Mouse (Mus musculus) hindbrain, embryonic 13.5 days (tissue): ENCODE data around the gene C1s1. TPM values are rescaled to one million over a fixed set of nuclear protein-coding genes. Genes with fewer than 3 reads are reported as not detected.

ENCODE experiments used
- ATAC-seq: fragments of 200-750 bp; cut with Nextera tagmentation; 2 replicates; pipeline ENCODE4 v1.8.0; 2017; ENCODE audit warnings: moderate TSS enrichment; ENCODE audit not compliant: low FRiP score
- H3K27ac ChIP-seq: fragments of 300-500 bp; sonication (generic); 2 replicates; pipeline ENCODE4 v1.5.1; 2015; ENCODE audit warnings: inconsistent platforms, mild to moderate bottlenecking, moderate library complexity
- H3K27me3 ChIP-seq: fragments of 300-500 bp; sonication (generic); 2 replicates; pipeline ENCODE4 v1.6.1; 2015; ENCODE audit warnings: mild to moderate bottlenecking, inconsistent platforms
- H3K36me3 ChIP-seq: fragments of 300-500 bp; sonication (generic); 2 replicates; pipeline ENCODE4 v1.6.1; 2015; ENCODE audit warnings: mild to moderate bottlenecking, inconsistent platforms
- H3K4me1 ChIP-seq: fragments of 300-500 bp; sonication (generic); replicated peaks from 2 replicates; pipeline ENCODE4 v1.6.1; 2015; ENCODE audit warnings: inconsistent platforms
- H3K4me2 ChIP-seq: fragments of 300-500 bp; sonication (generic); 2 replicates; pipeline ENCODE4 v1.6.1; 2015; ENCODE audit warnings: inconsistent platforms, mild to moderate bottlenecking, moderate library complexity
- H3K4me3 ChIP-seq: fragments of 300-500 bp; sonication (generic); 2 replicates; pipeline ENCODE4 v1.5.1; 2015; ENCODE audit warnings: mild to moderate bottlenecking, inconsistent platforms
- H3K9ac ChIP-seq: fragments of 300-500 bp; sonication (generic); 2 replicates; pipeline ENCODE4 v1.6.1; 2015; ENCODE audit warnings: mild to moderate bottlenecking, inconsistent platforms
- H3K9me3 ChIP-seq: fragments of 300-500 bp; sonication (generic); 2 replicates; pipeline ENCODE4 v1.6.1; 2016; ENCODE audit warnings: inconsistent platforms
- WGBS: fragments of 180-500 bp; shearing (Covaris S2); methylation state at CpG from one replicate; pipeline ENCODE4 v1.1.7; 2015; 5-methylcytosine and 5-hydroxymethylcytosine counted together
- polyA plus RNA-seq: library from polyadenylated mRNA; unstranded; fragments of >200 nt; fragmentation: Nextera tagmentation; extraction: Ambion mirVana; gene quantifications from 2 replicates; pipeline ENCODE4 v1.2.1, GENCODE M21; 2015

C1s1 gene
- polyA plus RNA-seq, 1 experiment from 2014 or later = 0.52 TPM

GRCm38 (mm10) chr6:124508292-124508691 is 33.9 kb downstream of the C1s1 start:
- H3K36me3 ChIP-seq = no peaks in the 10 kb centered on the region
- no peaks in the 10 kb centered on the region for H3K27me3 ChIP-seq
- no peak overlapping the region for H3K4me3 ChIP-seq
- no peaks in the 10 kb centered on the region for H3K4me1 ChIP-seq
- H3K9me3 ChIP-seq = no peaks in the 10 kb centered on the region
- WGBS = 77% methylated on average over 10 of the region's 10 CpGs
- H3K4me2 ChIP-seq = no peak overlapping the region
- no peak for ATAC-seq
- no peak overlapping the region for H3K9ac ChIP-seq
- H3K27ac ChIP-seq = no peak overlapping the region

DNA sequence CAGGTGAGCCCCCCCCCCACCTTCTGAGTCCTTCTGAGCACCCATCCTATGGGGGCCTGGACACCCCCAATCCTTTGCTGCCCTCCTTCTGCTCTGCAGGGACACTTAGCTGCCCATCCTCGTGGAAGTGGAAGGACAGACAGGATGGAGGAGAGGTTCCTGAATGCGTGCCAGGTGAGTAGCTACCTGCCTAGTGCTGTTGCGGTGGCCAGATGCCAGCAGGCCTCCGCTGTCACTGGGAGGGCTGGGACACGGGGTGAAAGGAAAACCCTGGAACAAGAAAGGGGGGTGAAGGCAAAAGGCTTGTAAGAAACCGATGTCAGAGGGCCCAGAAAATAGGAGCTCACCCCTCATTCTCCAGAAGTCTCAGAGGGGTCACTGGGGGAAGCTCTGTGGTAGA is 35.2 kb downstream of the C1s1 start:
- H3K4me2 ChIP-seq = no peak overlapping the region
- H3K9me3 ChIP-seq = no peaks in the 10 kb centered on the region
- no peak overlapping the region for H3K9ac ChIP-seq
- no peaks in the 10 kb centered on the region for H3K4me1 ChIP-seq
- H3K27ac ChIP-seq = no peak overlapping the region
- no peak overlapping the region for H3K4me3 ChIP-seq
- no peaks in the 10 kb centered on the region for H3K36me3 ChIP-seq
- no peak for ATAC-seq
- 80% methylated on average over 6 of the region's 6 CpGs for WGBS
- no peaks in the 10 kb centered on the region for H3K27me3 ChIP-seq

- ATAC-seq = no peak
- no peak overlapping the region for H3K9ac ChIP-seq
- 88% methylated on average over 4 of the region's 4 CpGs for WGBS
- no peaks in the 10 kb centered on the region for H3K9me3 ChIP-seq
- H3K4me1 ChIP-seq = no peaks in the 10 kb centered on the region
- H3K4me2 ChIP-seq = no peak overlapping the region
- H3K27me3 ChIP-seq = no peaks in the 10 kb centered on the region
- no peak overlapping the region for H3K4me3 ChIP-seq
- no peak overlapping the region for H3K27ac ChIP-seq
- H3K36me3 ChIP-seq = no peaks in the 10 kb centered on the region
Observed at GRCm38 (mm10) chr6:124505028-124505427, 37.1 kb downstream of the C1s1 start.

DNA sequence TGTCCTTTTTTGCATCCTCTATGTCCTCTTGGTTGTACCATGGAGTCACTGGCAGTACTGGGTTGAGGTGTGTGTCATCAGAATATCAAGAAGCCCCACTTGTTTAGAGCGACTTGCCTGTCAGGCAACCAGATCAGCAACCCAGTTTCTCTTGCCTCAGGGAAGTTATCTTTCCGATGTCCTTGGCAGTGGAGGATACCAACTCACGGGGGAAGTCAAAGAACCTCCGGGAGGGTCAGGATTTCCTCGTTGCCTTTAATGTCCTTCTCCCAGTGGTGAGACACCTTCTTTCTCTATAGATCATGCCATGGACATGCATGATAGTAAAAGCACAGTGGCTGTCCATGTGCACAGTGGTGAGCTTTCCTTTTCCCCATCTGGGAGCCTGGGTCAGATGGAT is 40.1 kb downstream of the C1s1 start:
- WGBS = 93% methylated on average over 5 of the region's 5 CpGs
- Histone ChIP-seq H3K9me3 (no peaks in the 10 kb centered on the region), H3K4me2 (no peak overlapping the region), H3K27me3 (no peaks in the 10 kb centered on the region), H3K4me1 (no peaks in the 10 kb centered on the region), H3K9ac (no peak overlapping the region), H3K27ac (no peak overlapping the region), H3K36me3 (no peaks in the 10 kb centered on the region), H3K4me3 (no peak overlapping the region)
- ATAC-seq = no peak

DNA sequence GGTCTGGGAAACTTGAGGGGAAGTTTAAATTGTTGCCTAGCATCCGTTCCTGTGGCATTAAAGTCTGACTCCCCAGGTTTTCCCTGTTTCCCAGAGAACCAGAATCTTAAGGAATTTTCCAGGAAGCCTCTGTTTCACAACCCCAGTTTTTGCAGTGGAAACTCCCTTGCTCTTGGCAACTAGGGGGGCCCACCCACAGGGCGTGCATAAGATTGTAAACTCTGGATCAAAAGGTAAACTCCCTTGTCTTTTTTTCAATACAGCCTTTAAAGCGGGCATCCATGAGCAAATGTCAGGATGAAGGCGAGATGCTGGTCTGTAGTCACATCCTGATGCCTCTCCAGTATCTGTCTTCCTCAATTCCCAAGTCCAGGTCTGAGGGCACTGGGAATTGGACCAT is 40.7 kb downstream of the C1s1 start:
- H3K4me2 ChIP-seq = no peak overlapping the region

GRCm38 (mm10) chr6:124499914-124500566 is 42.1 kb downstream of the C1s1 start:
- Histone ChIP-seq H3K9ac (no peak overlapping the region), H3K27ac (no peak overlapping the region), H3K4me3 (no peak overlapping the region), H3K4me2 (no peak overlapping the region), H3K4me1 (no peaks in the 10 kb centered on the region), H3K36me3 (no peaks in the 10 kb centered on the region), H3K9me3 (no peaks in the 10 kb centered on the region), H3K27me3 (no peaks in the 10 kb centered on the region)
- WGBS = 45% methylated on average over 10 of the region's 10 CpGs
- ATAC-seq = no peak

More for the DNA sequence above, 40.7 kb downstream of the C1s1 start:
- WGBS = 84% methylated on average over 4 of the region's 4 CpGs
- Histone ChIP-seq H3K9ac (no peak overlapping the region), H3K27ac (no peak overlapping the region), H3K27me3 (no peaks in the 10 kb centered on the region), H3K4me1 (no peaks in the 10 kb centered on the region), H3K36me3 (no peaks in the 10 kb centered on the region), H3K9me3 (no peaks in the 10 kb centered on the region), H3K4me3 (no peak overlapping the region)
- ATAC-seq = no peak

- H3K9me3 ChIP-seq = no peaks in the 10 kb centered on the region
- no peak overlapping the region for H3K4me3 ChIP-seq
- H3K9ac ChIP-seq = no peak overlapping the region
- H3K27ac ChIP-seq = no peak overlapping the region
- ATAC-seq = no peak
- H3K4me2 ChIP-seq = no peak overlapping the region
- no peaks in the 10 kb centered on the region for H3K27me3 ChIP-seq
- WGBS = 95% methylated on average over 5 of the region's 5 CpGs
- no peaks in the 10 kb centered on the region for H3K4me1 ChIP-seq
- no peaks in the 10 kb centered on the region for H3K36me3 ChIP-seq
Observed at GRCm38 (mm10) chr6:124496054-124496453, 46.1 kb downstream of the C1s1 start.

DNA sequence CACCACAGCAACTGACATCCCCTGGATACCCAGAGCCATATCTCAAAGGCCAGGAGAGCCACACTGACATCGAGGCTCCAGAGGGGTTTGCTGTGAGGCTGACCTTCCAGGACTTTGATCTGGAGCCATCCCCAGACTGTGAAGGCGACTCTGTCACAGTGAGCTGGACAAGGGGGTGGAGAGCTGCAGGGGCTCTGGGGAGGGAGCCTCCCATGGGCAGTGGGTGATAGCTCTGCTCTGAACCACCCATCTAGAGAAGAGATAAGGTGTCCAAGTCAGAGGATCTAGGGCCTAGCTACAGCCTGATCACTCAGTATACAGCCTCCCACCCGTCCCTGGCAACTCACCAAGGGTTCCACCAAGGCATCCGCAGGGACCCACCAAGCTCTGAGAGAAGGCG is 48.3 kb downstream of the C1s1 start:
- ATAC-seq = no peak
- Histone ChIP-seq H3K4me2 (no peak overlapping the region), H3K4me3 (no peak overlapping the region), H3K9ac (no peak overlapping the region), H3K9me3 (no peaks in the 10 kb centered on the region), H3K36me3 (no peaks in the 10 kb centered on the region), H3K27me3 (no peaks in the 10 kb centered on the region), H3K4me1 (no peaks in the 10 kb centered on the region), H3K27ac (no peak overlapping the region)
- 82% methylated on average over 5 of the region's 5 CpGs for WGBS

GRCm38 (mm10) chr6:124492842-124493561 is 49.2 kb downstream of the C1s1 start, which contains the start of gene C1rl:
Gene C1rl (plus strand): TSS chr6:124493113.
- no peak within 1 kb of the TSS for H3K4me3 ChIP-seq
- 49% methylated on average over 3 of the region's 4 CpGs for WGBS
- H3K36me3 ChIP-seq = no peaks in the 10 kb centered on the region
- no peak within 1 kb of the TSS for H3K4me2 ChIP-seq
- ATAC-seq = peak; percentile 77
- no peaks in the 10 kb centered on the region for H3K9me3 ChIP-seq
- no peak within 1 kb of the TSS for H3K9ac ChIP-seq
- H3K27ac ChIP-seq = no peak within 1 kb of the TSS
- no peaks in the 10 kb centered on the region for H3K4me1 ChIP-seq
- no peaks in the 10 kb centered on the region for H3K27me3 ChIP-seq

DNA sequence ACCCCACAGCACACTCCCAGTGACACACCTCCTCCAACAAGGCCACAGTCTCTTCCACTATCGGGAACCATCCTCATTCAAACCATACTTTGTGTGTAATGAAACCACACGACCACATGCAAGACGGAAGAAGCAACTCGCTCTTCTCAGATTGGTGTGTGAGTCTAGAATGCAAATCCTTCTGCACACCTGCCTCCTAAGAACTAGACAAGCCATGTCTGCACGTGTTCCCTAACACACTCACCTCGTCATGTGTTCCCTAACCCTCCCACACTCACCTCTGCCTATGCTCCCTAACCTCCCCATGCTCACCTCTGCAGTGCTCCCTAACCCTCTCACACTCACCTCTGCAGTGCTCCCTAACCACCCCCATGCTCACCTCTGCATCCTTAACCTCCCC is 50.7 kb downstream of the C1s1 start:
- no peak overlapping the region for H3K27ac ChIP-seq
- H3K36me3 ChIP-seq = no peaks in the 10 kb centered on the region
- H3K9me3 ChIP-seq = no peaks in the 10 kb centered on the region
- H3K27me3 ChIP-seq = no peaks in the 10 kb centered on the region
- no peak overlapping the region for H3K9ac ChIP-seq
- H3K4me1 ChIP-seq = no peaks in the 10 kb centered on the region
- no peak for ATAC-seq
- no peak overlapping the region for H3K4me3 ChIP-seq
- WGBS = 80% methylated on average over 6 of the region's 6 CpGs
- no peak overlapping the region for H3K4me2 ChIP-seq

GRCm38 (mm10) chr6:124488952-124489351 is 53.2 kb downstream of the C1s1 start:
- Histone ChIP-seq H3K4me3 (no peak overlapping the region), H3K9ac (no peak overlapping the region), H3K27ac (no peak overlapping the region), H3K9me3 (no peaks in the 10 kb centered on the region), H3K36me3 (no peaks in the 10 kb centered on the region), H3K27me3 (no peaks in the 10 kb centered on the region), H3K4me1 (no peaks in the 10 kb centered on the region), H3K4me2 (no peak overlapping the region)
- 80% methylated on average over 4 of the region's 4 CpGs for WGBS
- ATAC-seq = no peak

DNA sequence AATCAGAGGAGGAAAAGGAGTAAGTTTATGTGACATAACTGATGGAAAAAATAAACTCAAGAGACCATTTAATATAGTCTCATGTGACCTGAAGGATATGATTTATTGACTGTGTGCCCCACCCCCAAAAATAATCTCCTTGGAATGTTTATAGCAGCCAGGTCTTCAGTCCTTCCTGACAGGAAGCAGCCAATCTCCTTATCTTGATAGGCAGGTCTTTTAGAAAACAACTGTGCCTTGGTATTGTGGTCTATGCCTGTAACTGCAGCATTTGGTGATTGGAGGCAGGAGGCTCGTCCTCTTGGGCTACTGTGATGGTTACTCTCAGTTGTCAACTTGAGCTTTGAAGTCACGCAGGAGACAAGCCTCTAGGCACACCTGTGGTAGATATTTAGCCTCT is 54.6 kb downstream of the C1s1 start:
- H3K4me1 ChIP-seq = no peaks in the 10 kb centered on the region
- H3K4me2 ChIP-seq = no peak overlapping the region
- H3K36me3 ChIP-seq = no peaks in the 10 kb centered on the region
- no peaks in the 10 kb centered on the region for H3K27me3 ChIP-seq
- no peak overlapping the region for H3K27ac ChIP-seq
- no peak for ATAC-seq
- WGBS = 71% methylated on average over 2 of the region's 2 CpGs
- no peak overlapping the region for H3K9ac ChIP-seq
- no peak overlapping the region for H3K4me3 ChIP-seq
- no peaks in the 10 kb centered on the region for H3K9me3 ChIP-seq
